Mouse (Mus musculus) A20 (cell line): ENCODE results near the gene Ccdc78.

Experiments
- DNase-seq: peaks from one replicate; pipeline ENCODE4 v3.0.0-alpha.2; 2011; ENCODE audit warnings: low read depth, low spot score

Ccdc78 gene

DNA sequence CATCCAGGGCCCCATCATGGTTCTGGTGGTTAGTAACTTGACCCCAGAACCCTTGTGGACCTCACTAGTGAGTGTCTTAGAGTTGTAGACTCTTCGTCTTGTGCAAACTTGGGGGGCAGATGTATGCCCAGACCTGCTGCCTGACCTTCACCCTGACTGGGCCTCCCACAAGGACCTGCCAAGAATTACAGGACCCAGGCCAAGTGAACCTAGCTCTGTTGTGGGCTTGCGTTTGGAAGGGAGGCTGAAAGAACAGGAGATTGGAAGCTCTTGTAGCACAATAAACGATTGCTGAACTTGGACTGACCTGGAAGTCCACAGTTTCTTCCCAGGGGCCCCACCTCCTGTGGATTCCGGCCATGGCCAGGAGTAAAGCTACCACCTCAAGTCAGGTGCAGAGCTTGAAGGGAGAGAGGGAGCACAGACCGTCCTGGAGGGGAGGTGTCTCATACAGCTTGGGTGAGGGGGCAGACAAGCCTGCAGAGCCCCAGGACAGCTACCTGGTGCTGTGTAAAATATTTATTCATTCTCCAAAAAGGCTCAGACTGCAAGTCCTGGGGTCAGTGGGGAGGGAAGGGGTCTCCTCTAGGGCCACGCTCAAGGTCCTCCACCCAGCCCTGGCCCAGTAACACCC is 47.7 kb downstream of the Ccdc78 start:
- DNase-seq, result no peak

- no peak for DNase-seq
Observed at GRCm38 (mm10) chr17:25834595-25835222, 48.3 kb downstream of the Ccdc78 start.

DNA sequence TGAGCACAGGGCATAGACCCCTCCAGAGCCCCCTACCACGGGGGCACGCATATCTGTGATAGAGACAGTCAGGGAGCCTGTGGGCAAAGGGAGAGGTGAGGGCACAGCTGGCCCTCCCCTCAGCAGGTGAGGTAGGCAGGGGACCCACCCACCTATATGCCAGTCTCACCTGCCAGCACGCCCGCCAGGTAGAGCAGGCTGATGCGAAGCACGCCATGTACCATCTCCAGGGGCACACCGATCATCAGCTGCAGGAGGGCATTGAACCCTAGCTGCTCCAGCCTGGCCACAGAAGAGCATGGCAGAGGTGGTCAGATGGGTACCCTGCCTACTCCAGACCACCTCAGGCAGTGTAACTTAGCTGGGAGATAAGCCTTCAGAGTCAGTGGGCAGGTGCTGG is 48.9 kb downstream of the Ccdc78 start:
- no peak for DNase-seq

GRCm38 (mm10) chr17:25835816-25836215 is 49.4 kb downstream of the Ccdc78 start:
- no peak for DNase-seq

GRCm38 (mm10) chr17:25836397-25837075 is 50.2 kb downstream of the Ccdc78 start:
- DNase-seq, result no peak

GRCm38 (mm10) chr17:25837076-25837410 is 50.7 kb downstream of the Ccdc78 start, which contains the start of gene Rhbdl1:
Gene Rhbdl1, minus strand, starts transcription at chr17:25837295.
- no peak for DNase-seq

DNA sequence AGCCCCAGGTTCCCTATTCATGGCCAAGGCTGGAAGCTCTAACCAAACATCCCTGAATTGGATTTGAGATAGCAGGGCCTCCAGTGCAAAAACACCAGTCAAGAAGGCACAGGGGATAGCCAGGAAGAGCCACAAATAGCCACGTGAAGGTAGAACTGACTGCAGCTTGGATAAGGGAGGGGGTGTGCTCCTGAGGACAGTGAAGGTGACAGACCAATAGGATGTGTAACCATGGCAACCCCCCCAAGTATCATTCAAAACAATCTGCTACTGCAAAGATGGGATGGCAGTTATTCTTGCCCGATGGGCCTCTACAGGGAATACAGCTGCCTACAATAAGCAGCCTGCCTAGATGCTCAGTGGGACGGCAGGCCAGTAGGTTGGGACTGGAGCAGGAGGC is 51.2 kb downstream of the Ccdc78 start:
- no peak for DNase-seq

DNA sequence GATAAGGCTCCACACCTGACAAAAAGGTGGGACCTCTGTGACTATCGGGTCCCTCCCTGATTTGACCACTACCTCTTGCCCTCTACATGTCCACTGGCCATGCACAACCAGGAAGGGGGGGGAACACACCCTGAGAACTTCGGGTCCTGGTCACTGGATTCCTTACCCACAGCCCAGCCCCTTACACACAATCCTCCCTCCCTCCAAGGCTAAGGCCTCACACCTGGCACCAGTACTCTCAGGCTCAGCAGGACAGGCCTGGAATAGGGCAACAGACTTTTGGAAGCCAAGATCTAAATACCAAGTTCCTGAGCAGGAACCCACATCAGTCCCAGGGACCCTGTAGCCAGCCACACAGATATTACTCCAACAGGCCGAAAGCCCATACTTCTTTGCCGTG is 52.5 kb downstream of the Ccdc78 start:
- no peak for DNase-seq

GRCm38 (mm10) chr17:25839455-25840235 is 53.3 kb downstream of the Ccdc78 start:
- no peak for DNase-seq
